Mouse (Mus musculus) hematopoietic stem cell, adult 5-6 weeks (primary cell): ENCODE results near the gene Reps2. TPM values are rescaled to one million over a fixed set of nuclear protein-coding genes. Genes with fewer than 3 reads are reported as not detected.

Source experiments
- ATAC-seq, 2 experiments: fragments of 125-278 bp in 1 of 2; replicated peaks in 1 of 2; 2 replicates each; pipeline ENCODE4 v1.8.0; 2016 to 2017; ENCODE audit warnings: inconsistent platforms in 2 of 2, mild to moderate bottlenecking in 2 of 2, moderate number of reproducible peaks in 2 of 2, low read depth in 1 of 2, moderate TSS enrichment in 1 of 2; ENCODE audit not compliant: low FRiP score in 2 of 2, poor library complexity in 2 of 2, severe bottlenecking in 2 of 2, insufficient read depth in 1 of 2, low TSS enrichment in 1 of 2
- total RNA-seq: library from RNA; stranded (forward); fragments of 172-1452, 232-1000 nt; gene quantifications from 2 replicates; pipeline ENCODE4 v1.2.3, GENCODE M21; 2017

The Reps2 gene
- 0.94 and 1.2 TPM in 2 replicates for total RNA-seq

DNA sequence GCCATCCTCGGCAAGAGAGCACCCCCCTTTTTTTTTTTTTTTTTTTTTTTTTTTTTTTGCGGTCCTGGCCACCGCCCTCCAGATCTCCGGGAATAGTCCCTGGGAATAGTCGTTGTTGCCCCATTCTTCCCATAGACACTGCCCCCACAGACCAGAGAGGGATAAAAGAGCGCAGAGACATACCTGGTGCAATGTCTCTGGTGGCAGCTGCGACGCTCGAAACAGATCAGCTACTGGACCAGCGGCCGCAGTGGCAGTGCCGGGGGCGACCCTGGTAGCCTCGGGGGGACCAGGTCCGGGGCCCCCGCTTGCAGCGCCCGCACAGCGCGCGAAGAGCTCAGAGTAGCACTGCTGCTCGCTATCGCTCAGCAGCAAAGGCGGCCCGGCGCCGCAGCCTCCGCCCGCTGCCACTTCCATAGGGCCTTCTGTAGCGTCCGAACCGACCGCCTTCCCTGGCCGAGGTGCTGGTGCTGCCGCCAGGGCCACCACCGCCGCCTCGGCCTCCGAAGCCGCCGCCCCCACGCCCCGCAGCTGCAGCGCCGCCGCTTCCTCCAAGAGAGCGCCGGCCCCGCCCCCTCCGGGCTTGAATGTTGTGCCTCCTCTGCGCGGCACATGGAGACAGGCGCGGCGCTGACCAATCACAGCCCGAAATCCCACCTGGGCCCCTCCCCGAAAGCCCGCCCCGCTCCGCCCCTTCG, at the start of gene Reps2:
Reps2 (minus strand) TSS at position 559 of the 698 bp plus-strand sequence.
- ATAC-seq: peak; percentile 80 to 92

DNA sequence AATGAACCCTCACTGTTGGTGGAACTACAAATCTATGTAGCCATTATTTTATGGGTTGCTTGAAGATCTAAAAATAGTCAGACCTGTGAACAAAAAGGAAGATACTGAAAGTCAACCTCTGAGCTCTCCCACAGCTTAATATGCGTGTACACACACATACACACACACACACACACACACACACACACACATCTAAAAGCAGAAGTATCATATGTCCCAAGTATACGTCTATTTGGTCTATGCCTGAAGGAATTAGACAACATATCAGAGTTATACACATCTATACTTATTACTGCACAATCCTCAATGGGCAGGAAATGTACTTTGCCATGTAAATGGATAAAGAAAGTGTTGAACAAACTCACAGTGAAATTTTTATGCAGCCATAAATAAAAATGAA, 47.8 kb upstream of the Reps2 start:
- ATAC-seq: no peak

DNA sequence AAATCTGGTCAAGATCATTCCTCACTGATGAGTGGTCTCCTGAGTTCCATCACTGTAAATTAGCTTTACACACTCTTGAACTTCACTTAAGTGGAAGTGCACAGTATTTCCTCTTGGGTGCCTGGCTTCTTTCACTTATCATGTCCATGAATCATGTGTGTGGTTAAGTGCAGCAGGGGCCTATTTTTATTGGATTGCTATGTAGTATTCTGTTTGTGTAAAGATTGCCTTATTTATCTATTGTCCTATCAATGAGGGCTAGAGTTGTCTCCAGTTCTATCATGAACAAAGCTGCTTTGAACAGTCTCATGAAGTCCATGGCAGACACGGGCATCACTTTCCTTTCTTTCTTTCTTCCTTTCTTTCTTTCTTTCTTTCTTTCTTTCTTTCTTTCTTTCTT, 41.9 kb upstream of the Reps2 start:
- ATAC-seq: no peak

GRCm38 (mm10) chrX:162679506-162679905, 36.1 kb upstream of the Reps2 start:
- ATAC-seq: no peak

DNA sequence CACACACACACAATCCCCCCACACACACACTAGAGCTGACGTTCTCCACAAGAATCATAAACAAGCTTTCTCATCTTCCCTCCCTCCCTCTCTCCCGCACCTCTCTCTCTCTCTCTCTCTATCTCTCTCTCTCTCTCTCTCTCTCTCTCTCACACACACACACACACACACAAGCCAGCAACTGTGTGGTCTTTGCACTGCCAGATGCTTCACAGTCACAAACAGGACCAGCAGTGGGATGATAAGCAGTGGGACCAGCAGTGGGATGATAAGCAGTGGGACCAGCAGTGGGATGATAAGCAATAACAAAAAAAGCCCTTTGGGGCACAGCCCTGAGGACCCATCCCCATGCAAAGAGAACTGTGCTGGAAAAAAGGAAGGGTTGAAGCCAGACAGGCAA, 35.4 kb upstream of the Reps2 start:
- ATAC-seq: no peak; a peak in 1 of 4 replicates

- ATAC-seq: no peak
Observed at GRCm38 (mm10) chrX:162666166-162666565, 22.7 kb upstream of the Reps2 start.

GRCm38 (mm10) chrX:162660182-162660581, 16.7 kb upstream of the Reps2 start:
- no peak for ATAC-seq

- no peak for ATAC-seq
Observed at GRCm38 (mm10) chrX:162653518-162653917, 10.1 kb upstream of the Reps2 start.

DNA sequence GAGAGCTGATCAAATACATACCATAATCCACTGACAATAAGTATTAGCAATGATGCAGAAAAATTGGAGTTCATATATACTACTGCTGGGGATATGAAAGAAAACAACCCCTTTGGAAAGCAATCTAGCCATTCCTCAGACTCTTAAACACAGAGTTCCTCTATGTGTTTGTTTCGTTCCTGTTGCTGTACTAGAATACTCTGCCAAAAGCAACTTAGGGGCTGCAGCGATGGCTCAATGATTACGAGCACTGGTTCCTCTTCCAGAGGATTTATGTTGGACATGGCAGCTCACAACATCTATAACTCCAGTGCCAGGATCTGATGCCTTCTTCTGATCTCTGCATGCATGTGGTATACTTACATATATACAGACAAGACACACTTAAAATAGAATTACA, 9.0 kb upstream of the Reps2 start:
- no peak for ATAC-seq

DNA sequence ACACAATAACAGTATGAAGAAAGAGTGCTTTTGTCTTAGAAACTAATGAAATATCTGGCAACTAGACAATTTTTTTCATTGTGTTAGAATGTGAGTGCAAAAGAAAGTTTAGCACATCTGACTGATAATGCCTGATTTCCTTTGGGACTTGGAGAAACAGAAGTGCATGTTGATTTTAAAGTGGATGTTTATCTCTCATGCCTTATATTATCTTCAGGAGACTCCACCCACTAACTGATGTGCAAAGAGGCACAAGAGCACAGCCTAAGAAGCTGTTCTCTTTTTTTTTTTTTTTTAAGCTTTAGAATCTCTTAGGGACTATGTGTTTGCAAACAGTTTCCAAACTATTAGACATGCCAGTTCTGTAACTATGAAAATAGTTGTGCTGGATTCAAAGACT, 7.7 kb upstream of the Reps2 start:
- ATAC-seq: no peak

- no peak for ATAC-seq
Observed at GRCm38 (mm10) chrX:162643789-162644092, 292 bp upstream of the Reps2 start.

- ATAC-seq: peak in 1 of 2 experiments; percentile 16; a peak in 2 of 4 replicates
Observed at GRCm38 (mm10) chrX:162642402-162643090, 903 bp downstream of the Reps2 start.

GRCm38 (mm10) chrX:162641764-162642163, 1.7 kb downstream of the Reps2 start:
- ATAC-seq: no peak

DNA sequence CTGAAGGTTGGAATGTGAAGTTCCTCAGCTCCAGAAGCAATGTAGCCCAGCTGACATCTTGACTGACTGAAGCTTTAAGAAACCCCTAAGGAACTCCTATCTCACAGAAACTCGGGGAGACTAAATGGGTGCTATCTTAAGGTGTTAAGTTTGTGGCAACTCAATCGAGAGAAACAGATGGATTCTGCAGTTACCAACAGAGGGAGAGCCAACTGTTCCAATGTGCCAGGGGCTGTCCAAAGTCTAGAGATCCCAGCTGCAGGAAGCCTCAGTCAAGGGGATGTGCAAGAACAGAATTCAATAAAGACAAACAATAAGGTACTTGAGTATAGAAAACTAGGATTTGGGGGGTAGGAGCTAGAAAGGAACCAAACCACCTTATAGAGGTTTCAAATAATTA, 8.3 kb downstream of the Reps2 start:
- ATAC-seq: no peak

GRCm38 (mm10) chrX:162622091-162622437, 21.4 kb downstream of the Reps2 start:
- no peak for ATAC-seq

DNA sequence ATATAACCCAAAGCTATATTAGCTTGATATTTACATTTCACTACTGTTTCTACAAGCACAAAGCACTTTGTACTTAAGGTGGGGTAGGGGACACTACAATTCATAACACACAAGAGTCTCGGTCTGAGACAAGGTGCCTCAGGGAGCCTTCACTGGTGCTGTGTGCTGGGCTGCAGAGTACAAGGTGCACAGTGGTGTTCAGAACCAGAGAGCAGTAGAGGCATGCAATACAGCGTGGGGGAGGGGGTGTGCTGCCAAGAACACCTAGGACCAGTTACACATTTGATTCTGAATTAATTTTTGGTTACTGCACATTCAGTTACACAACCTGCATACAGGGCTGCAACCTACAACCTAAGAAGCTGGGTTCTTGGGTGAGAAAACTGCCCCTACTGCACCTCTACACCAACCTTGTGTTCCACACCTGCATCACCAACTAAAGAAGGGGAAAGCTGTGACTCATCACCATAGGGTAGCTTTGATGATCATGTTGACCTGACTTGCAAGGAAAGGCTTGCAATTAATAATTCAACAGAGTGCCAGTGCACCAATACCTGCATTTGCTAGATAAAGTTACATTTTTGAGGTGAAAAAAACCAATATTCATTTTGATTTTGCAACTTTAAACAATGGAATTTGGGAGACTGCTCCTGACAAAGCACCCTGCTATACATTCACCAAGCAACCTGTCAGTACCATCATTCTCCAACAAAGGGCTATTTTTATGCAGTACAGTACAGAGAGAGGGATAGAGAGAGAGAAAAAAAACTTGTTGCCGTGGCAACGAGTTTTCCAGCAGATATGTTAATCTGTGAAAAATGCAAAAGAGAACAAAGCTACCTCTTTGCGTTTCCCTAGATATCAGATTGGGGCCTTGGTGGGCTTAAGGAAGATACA, 22.0 kb downstream of the Reps2 start:
- no peak for ATAC-seq

- no peak for ATAC-seq
Observed at GRCm38 (mm10) chrX:162619705-162620104, 23.7 kb downstream of the Reps2 start.

- peak in 1 of 2 experiments; percentile 45; a peak in 1 of 4 replicates for ATAC-seq
Observed at GRCm38 (mm10) chrX:162618547-162618946, 24.9 kb downstream of the Reps2 start.
